Mouse (Mus musculus): Measurements from ENCODE around the gene Bves.
"Not testable (repeated sequence)": the region's sequence is repeated elsewhere in the genome, so short reads cannot be mapped to it uniquely, and the experiment has no call there.

Bves gene

DNA sequence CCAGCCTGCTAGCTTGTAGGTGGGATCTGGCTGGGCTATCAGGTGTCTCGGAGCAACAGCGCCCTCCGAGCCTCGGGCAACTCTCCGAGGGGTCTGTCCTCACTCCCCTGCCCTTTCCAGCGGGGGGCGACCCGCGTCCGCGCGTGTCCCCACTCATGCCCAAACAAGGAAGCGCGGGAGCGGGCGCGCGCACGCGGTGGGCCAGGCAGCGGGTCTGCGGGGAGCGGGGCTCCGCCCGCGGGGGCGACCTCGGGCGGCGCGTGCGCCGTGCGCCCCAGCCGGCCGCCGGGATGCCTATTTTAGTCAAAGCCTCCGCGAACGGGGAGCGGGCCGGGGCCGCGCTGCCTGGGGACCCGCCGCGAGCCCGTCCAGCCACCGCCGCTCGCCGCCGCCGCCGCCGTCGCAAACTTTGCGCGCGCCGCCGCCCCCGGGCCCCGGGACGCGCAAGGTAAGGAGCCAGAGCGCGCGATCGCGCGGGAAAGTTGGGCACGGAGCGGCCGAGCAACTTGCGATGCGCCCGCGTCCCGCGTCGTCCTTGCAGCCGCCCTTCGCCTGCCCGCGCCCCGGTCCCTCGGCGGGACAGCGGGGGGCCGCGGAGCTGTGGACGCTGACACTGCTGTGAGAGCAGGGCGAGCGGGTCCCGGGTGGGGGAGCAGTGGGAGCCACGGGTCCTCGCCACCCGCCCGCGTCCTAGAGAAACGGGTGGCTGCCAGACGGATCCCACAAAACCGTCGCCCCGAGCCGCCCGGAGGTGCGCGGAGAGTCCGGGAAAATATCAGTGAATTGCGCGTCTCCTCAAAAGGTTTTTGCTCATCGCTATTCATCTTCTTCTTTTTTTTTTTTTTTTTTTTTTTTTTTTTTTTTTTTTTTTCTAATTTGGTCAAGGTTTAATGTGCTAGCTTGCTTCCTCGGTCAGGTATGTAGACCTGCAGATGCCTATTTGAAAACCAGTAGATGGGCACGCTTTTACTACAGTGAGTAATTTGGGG lies at the start of gene Bves:
Bves (plus strand) TSS at position 339 of the 989 bp plus-strand sequence.
- no peak for DNase-seq (ENCODE audit: low read depth, low spot score)

DNA sequence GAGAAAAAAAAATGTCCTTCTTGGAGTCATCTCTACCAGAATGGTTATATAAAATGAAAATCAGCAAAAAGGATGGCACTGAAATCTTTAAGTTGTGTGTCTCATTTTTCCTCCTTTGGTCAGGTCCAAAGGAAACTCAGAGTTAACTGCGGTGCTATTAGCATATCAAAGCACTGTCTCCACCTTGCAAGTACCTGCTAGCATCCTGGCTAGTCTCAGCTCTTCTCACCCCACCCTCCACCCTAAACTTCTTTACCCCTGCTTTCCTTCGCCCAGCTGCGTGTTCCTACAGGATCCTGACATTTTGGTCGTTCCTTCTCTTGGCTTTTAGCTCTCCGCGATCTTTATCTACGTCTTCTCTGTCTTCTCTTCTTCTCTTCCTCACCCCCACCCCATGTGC lies 47.2 kb upstream of the Bves start:
- DNase-seq (ENCODE audit: low read depth, low spot score), result no peak

DNA sequence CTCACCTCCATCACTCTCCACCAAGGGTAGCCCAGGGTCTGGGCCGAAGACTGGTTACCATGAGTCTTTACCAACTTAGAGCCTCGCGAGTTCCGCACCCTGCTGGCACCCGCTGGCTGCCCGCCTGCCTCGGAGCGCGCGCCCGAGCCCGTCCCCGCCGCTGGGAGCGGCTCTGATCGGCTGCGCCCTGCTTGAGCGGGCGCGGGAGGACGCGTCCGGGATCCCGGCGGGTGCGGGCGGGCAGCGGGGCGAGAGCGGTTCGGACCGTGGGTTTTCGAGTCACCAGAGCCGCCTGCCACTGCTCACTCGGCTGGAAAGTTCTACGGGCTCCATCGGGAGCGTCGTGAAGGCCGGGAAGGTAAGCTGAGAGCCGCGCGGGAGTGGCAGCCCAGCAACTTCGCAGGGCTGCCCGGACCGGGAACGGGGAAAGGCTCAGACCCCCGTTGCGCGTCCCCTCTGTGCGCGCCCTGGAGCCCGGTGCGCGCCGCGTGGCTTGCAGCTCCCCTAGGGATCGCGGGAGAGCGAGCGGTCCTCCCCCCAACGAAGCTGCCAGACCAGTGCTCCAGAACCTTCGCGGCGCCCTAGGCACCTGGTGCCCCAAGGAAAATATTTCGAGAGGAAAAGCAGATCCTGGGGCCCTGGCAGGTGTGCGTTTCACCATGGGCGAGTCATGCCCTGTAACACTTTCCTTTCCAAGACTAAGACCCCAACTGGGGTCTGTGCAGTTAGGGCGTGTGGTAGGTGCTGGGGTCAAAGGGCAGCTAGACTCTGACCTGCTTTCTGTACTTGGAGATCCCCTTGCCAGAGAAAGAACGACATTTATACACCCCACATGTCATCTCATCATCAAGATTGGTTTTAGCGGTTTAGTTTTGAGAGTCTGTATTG lies 46.1 kb upstream of the Bves start:
- no peak for DNase-seq (ENCODE audit: low read depth, low spot score)

- no peak for DNase-seq (ENCODE audit: low read depth, low spot score)
Observed at GRCm38 (mm10) chr10:45290618-45291017, 45.0 kb upstream of the Bves start.

DNA sequence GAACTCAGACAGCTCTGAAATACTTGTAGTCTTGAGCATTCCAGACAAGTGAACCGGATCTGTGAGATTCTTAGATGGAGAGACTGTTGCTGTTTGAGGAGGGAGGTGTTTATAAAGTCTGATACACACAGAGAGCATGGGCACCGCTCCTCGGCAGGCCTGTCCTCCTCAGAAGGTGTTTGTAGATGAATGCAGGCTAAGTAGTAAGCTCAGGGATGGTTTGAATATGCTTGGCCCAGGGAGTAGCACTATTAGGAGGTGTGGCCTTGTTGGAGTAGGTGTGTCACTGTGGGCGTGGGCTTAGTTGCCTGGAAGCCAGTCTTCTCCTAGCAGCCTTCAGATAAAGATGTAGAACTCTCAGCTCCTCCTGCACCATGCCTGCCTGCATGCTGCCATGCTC lies 43.4 kb upstream of the Bves start:
- DNase-seq (ENCODE audit: low read depth, low spot score), result not testable (repeated sequence)

- DNase-seq (ENCODE audit: low read depth, low spot score), result no peak
Observed at GRCm38 (mm10) chr10:45295093-45295492, 40.5 kb upstream of the Bves start.

GRCm38 (mm10) chr10:45298503-45298902 lies 37.1 kb upstream of the Bves start:
- DNase-seq (ENCODE audit: low read depth, low spot score), result no peak

DNA sequence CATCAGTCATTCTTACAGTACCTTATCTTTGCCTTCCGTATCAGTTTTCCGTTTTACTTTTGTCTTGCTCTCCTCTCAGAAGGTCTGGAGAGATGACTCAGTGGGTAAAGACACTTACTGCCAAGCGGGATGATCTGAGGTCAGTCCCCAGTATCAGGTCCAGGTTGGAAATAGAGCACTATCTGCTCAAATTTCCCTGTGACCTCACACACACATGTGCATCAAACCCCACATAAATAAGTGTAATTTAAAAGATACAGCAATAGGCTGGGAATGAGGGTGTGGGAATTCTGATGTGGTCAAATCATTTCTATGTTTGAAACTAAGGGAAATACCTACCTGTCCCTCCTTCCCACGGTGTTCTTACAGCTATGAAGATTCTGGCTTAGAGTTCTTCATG lies 36.1 kb upstream of the Bves start:
- no peak for DNase-seq (ENCODE audit: low read depth, low spot score)

DNA sequence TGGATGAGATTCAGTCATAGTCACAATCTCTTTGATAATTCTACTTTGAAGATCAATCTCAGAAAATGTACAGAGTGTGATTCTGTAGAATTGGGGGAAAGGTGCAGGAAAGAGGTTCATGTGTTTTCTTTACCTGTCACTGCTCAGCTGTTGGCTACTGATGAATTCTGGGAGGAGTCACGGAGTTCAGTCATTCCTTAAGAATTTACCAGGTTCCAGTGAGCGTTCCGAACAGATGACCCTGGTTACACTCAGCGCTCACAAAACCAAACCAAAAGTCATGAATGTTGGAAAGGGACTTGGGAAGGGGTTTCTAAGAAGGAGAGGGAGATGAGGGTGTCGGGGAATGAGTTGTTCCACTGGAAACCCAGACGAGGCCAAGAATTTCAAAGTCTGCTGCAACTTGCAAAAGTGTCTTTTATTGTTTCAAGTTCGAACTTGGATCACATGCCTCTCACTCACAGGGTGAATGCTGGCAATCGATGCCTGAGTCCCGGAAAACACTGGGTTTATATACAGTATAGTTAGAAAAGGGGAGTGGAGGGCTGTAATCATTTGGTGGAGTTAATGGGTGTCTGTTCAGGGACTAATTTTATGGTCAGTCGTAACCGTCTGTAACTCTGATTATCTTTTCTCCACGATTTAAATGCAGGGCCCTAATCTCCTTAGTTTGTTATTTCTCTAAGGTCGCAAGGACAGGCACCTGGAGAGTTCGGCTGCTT lies 32.1 kb upstream of the Bves start:
- DNase-seq (ENCODE audit: low read depth, low spot score), result no peak

DNA sequence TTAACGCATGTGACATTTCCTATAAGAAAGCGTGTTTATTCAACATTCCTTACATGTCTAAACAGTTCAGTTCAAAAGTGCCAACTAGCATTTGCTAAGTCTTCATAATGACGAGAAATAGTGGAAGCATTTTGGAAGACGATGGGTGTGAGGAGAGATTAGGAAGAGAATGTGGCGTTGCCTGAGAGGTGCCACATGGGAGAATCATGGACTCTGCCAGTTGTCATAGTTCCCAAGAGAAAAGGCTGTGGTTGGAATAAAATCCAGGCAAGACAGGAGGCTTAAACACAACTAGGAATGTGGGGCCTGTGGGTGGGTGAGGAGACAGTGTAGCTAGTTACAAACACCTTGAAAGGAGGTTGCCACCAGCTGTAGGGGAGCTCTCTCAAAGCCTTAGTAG lies 30.4 kb upstream of the Bves start:
- no peak for DNase-seq (ENCODE audit: low read depth, low spot score)

GRCm38 (mm10) chr10:45311129-45311528 lies 24.4 kb upstream of the Bves start:
- no peak for DNase-seq (ENCODE audit: low read depth, low spot score)

DNA sequence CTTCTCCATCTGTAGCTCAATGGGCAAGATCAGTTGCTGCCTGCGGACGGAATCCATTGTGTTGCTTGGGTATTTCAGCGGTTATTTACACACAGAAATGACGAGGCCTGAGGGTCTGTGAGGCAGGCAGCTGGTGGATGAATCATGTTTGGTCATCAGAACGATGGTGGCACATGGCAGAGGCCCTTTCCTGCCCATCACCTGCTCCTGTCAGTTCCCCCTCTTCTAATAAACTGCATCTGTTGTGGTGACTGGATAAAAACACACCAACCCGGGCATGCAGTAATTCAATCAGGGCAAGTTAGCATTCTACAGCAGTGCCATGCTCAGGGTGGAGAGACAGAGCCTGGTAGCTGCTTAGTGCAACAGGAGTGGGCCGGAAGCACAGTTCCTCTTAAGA lies 23.9 kb upstream of the Bves start:
- no peak for DNase-seq (ENCODE audit: low read depth, low spot score)

DNA sequence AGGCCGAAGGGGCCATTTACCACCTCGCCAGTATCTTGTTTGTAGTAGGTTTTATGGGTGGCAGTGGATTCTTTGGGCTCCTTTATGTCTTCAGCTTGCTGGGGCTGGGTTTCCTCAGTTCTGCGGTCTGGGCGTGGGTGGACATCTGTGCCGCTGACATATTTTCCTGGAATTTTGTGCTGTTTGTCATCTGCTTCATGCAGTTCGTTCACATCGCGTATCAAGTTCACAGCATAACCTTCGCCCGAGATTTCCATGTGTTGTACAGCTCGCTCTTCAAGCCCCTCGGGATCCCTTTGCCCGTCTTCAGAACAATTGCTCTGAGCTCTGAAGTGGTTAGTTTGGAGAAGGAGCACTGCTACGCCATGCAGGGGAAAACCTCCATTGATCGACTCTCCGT lies 20.7 kb upstream of the Bves start:
- no peak for DNase-seq (ENCODE audit: low read depth, low spot score)

- no peak for DNase-seq (ENCODE audit: low read depth, low spot score)
Observed at GRCm38 (mm10) chr10:45318922-45319321, 16.6 kb upstream of the Bves start.

DNA sequence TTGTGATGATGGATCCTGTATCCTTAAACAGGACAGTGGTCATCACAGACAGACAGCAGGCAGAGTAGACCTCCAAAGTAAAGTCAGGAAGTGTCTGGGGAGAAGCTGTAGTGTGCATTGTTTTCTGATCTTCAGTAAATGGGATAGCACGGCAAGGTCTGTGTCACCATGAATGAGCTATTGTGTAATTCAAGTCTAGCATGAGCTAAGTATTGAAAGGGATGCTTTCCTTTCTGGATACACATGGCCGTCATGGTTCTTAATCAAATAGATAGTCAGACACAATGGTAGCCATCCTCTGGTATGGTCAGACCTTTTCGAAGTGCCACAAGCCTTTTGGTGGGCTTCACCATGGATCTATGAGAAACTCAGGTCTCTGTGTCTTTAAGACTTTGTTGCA lies 15.3 kb upstream of the Bves start:
- DNase-seq (ENCODE audit: low read depth, low spot score), result no peak

DNA sequence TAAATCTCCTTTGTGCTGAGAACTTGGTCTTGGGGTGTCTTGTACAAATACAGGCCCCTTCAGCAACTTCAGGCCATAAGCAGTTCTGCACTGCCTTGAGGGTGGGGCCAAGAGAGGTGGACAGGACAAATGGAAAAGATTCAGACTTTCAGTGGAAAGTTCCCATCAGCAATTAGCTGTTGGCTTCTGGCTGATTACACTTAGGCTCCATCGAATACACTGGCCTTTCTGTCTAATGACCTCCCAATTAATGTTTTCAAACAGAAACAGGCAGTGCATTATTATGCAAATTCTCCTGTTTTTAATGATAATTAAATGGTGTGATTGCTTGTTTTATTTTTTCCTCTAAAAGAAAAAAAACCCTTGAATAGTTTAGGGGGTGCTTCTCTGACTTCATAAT lies 11.4 kb upstream of the Bves start:
- no peak for DNase-seq (ENCODE audit: low read depth, low spot score)

GRCm38 (mm10) chr10:45328196-45329000 lies 7.2 kb upstream of the Bves start:
- no peak for DNase-seq (ENCODE audit: low read depth, low spot score)

- no peak for DNase-seq (ENCODE audit: low read depth, low spot score)
Observed at GRCm38 (mm10) chr10:45334925-45335324, 647 bp upstream of the Bves start.

DNA sequence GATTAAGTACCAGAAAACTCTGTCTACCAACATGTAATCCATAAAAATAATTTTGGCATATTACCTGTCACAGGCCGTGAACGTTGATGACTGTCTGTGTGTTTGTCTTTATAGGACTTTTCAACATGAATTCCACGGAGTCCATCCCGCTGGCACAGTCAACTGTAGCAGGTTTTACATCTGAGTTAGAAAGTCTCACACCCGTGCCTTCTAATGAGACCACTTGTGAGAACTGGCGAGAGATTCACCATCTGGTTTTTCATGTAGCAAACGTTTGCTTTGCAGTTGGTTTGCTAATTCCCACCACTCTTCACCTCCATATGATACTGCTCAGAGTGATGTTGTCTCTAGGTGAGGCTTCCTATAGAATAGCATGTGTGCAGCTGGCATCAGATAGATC lies 3.5 kb downstream of the Bves start:
- no peak for DNase-seq (ENCODE audit: low read depth, low spot score)

GRCm38 (mm10) chr10:45344381-45344780 lies 8.8 kb downstream of the Bves start:
- DNase-seq (ENCODE audit: low read depth, low spot score), result peak; percentile 10

- no peak for DNase-seq (ENCODE audit: low read depth, low spot score)
Observed at GRCm38 (mm10) chr10:45345217-45345616, 9.6 kb downstream of the Bves start.

All from A20 (cell line).